Mouse (Mus musculus): ENCODE data around the gene Ccser2. TPM values are rescaled to one million over a fixed set of nuclear protein-coding genes. Genes with fewer than 3 reads are reported as not detected.

Ccser2 gene
- polyA plus RNA-seq, 1 experiment from 2014 or later = 48.0 TPM

- no peak for DNase-seq (ENCODE audit: low read depth, low spot score)
- in situ Hi-C loops (cut with MboI; ENCODE audit: low pct_unique_long_range_greater_than_20kb) = loop anchor here (10.0 kb wide), 1 partner anchor 50 kb away; no protein-coding TSS in a partner anchor
- CTCF ChIA-PET = interaction anchor here (0.7 to 1.8 kb wide), 2 partner anchors 10 to 15 kb away, joined by 4 read pairs; no protein-coding TSS in a partner anchor
- ATAC-seq = peak; percentile 51
- no peak for TF ChIP-seq CTCF (IDR thresholded peaks at IDR 0.05)
- no peaks in the 10 kb centered on the region for H3K27me3 ChIP-seq
- POLR2A ChIA-PET = interaction anchor here (1.7 kb wide), 1 partner anchor 11 kb away, joined by 5 read pairs; no protein-coding TSS in a partner anchor
Observed at GRCm38 (mm10) chr14:36885117-36885516, 83.5 kb downstream of the Ccser2 start.

- ChIA-PET POLR2A (no interaction called here), CTCF (interaction anchor here (1.2 to 1.8 kb wide), 3 partner anchors 14 to 150 kb away, joined by 3 to 5 read pairs (median 4); no protein-coding TSS in a partner anchor)
- ATAC-seq (no peak), DNase-seq (ENCODE audit: low read depth, low spot score) (no peak)
- in situ Hi-C loops (cut with MboI; ENCODE audit: low pct_unique_long_range_greater_than_20kb) = loop anchor here (10.0 kb wide), 1 partner anchor 51 kb away; no protein-coding TSS in a partner anchor
- H3K27me3 ChIP-seq = no peaks in the 10 kb centered on the region
- TF ChIP-seq CTCF (IDR thresholded peaks at IDR 0.05) = no peak
Observed at GRCm38 (mm10) chr14:36883576-36883975, 85.0 kb downstream of the Ccser2 start.

GRCm38 (mm10) chr14:36870257-36870656, 98.3 kb downstream of the Ccser2 start:
- TF ChIP-seq CTCF (IDR thresholded peaks at IDR 0.05) = no peak
- in situ Hi-C loops (cut with MboI; ENCODE audit: low pct_unique_long_range_greater_than_20kb) = no loop called here
- DNase-seq (ENCODE audit: low read depth, low spot score) = no peak
- ATAC-seq = no peak
- POLR2A ChIA-PET = no interaction called here
- CTCF ChIA-PET = interaction anchor here (1.0 to 1.8 kb wide), 5 partner anchors 14 to 163 kb away, joined by 3 to 5 read pairs (median 4); no protein-coding TSS in a partner anchor
- H3K27me3 ChIP-seq = no peaks in the 10 kb centered on the region

GRCm38 (mm10) chr14:36868769-36869362, 99.7 kb downstream of the Ccser2 start:
- ChIA-PET CTCF (interaction anchor here (0.8 to 2.3 kb wide), 6 partner anchors 18 to 165 kb away, joined by 3 to 36 read pairs (median 3); no protein-coding TSS in a partner anchor), POLR2A (no interaction called here)
- in situ Hi-C loops (cut with MboI; ENCODE audit: low pct_unique_long_range_greater_than_20kb) = loop anchor here (5.0 kb wide), 1 partner anchor 168 kb away; no protein-coding TSS in a partner anchor
- no peak for ATAC-seq
- no peaks in the 10 kb centered on the region for H3K27me3 ChIP-seq
- DNase-seq (ENCODE audit: low read depth, low spot score) = no peak
- TF ChIP-seq CTCF (IDR thresholded peaks at IDR 0.05) = no peak

DNA sequence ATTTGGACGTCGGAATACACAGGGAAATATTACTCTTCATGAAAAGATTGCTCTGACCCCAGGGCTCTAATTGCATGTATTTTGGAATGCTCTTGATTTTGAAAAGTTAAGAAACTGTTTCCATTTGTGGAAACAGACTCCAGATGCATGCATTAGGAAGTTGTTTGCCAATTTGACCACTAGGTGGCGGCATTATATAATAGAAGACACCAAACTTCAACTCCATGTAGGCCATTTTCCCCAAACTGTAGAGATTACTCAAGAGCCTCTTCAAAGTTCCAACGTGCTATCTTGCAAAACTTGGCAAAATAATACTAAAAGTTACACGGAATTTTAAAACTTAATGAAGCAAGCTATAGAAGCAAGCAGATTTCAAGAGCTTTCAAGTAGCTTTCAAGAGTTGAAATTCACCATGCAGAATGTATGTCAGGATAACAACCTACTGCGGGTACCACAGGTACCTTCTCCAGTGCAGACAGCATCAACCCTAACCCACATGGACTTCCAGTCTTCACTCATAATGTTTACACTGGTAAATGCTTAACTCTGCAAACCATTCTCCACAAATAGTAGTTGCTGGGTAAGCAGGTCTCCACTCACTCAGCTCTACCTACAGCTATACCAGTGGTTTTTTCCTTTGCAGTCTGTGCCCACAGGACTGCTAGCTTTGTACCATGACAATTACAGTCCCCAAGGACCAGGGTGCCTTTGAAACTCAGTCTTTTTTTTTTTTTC, 101.4 kb downstream of the Ccser2 start:
- CTCF ChIA-PET = interaction anchor here (0.8 to 2.3 kb wide), 19 partner anchors 9 to 166 kb away, joined by 3 to 36 read pairs (median 4); no protein-coding TSS in a partner anchor
- ATAC-seq = peak; percentile 63
- no peaks in the 10 kb centered on the region for H3K27me3 ChIP-seq
- POLR2A ChIA-PET = no interaction called here
- in situ Hi-C loops (cut with MboI; ENCODE audit: low pct_unique_long_range_greater_than_20kb) = loop anchor here (5.0 kb wide), 1 partner anchor 170 kb away; no protein-coding TSS in a partner anchor
- no peak for DNase-seq (ENCODE audit: low read depth, low spot score)
- TF ChIP-seq CTCF (IDR thresholded peaks at IDR 0.05) = peak; percentile 63

DNA sequence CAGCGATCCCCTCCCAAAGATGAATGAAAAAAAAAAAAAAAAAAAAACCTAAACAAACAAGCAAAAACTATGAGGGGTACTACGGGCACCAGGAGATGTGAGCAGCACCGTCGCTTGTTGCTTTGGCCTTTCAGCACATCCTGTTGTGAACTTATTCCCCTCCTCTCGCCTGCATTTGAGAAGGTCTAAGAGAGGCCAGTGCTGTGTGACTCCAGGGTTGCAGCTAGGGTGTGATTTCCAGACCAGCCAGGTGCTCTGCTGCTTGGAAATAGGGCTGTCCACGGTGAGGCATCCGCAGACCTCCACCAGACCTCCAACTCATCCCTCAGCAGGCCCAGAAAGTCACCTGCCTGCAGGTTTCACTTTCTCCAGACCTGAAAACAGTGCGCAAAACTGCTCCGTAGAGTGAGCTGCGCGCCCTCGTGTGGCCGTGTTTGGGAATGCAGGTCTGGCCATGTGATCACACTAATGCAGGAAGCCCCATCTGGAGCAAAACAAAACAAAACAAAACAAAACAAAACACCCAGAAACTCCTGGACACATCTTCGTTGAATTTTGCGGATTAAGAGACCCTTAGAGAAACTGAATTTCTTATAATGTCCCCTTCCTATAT, 104.6 kb downstream of the Ccser2 start:
- H3K27me3 ChIP-seq = no peaks in the 10 kb centered on the region
- DNase-seq (ENCODE audit: low read depth, low spot score) (no peak), ATAC-seq (peak; percentile 69)
- peak; percentile 75 for TF ChIP-seq CTCF (IDR thresholded peaks at IDR 0.05)
- ChIA-PET POLR2A (no interaction called here), CTCF (interaction anchor here (0.6 to 3.0 kb wide), 9 partner anchors 9 to 242 kb away, joined by 3 to 12 read pairs (median 3); no protein-coding TSS in a partner anchor)
- in situ Hi-C loops (cut with MboI; ENCODE audit: low pct_unique_long_range_greater_than_20kb) = no loop called here

- peak; percentile 60 for TF ChIP-seq CTCF (IDR thresholded peaks at IDR 0.05)
- no peak for ATAC-seq
- ChIA-PET CTCF (interaction anchor here (1.0 to 1.5 kb wide), 4 partner anchors 9 to 171 kb away, joined by 3 to 7 read pairs (median 3); no protein-coding TSS in a partner anchor), POLR2A (no interaction called here)
- DNase-seq (ENCODE audit: low read depth, low spot score) = no peak
- in situ Hi-C loops (cut with MboI; ENCODE audit: low pct_unique_long_range_greater_than_20kb) = no loop called here
- no peaks in the 10 kb centered on the region for H3K27me3 ChIP-seq
Observed at GRCm38 (mm10) chr14:36862387-36862786, 106.2 kb downstream of the Ccser2 start.

- no peak for ATAC-seq
- no peak for DNase-seq (ENCODE audit: low read depth, low spot score)
- CTCF ChIA-PET = no interaction called here
Observed at GRCm38 (mm10) chr14:36858932-36859331, 109.6 kb downstream of the Ccser2 start.

GRCm38 (mm10) chr14:36852972-36853371, 115.6 kb downstream of the Ccser2 start:
- POLR2A ChIA-PET = no interaction called here
- no peak for TF ChIP-seq CTCF (IDR thresholded peaks at IDR 0.05)
- in situ Hi-C loops (cut with MboI; ENCODE audit: low pct_unique_long_range_greater_than_20kb) = no loop called here
- DNase-seq (ENCODE audit: low read depth, low spot score) (no peak), ATAC-seq (no peak)
- CTCF ChIA-PET = interaction anchor here (1.2 to 1.4 kb wide), 2 partner anchors 10 kb away, joined by 3 read pairs; no protein-coding TSS in a partner anchor
- H3K27me3 ChIP-seq = no peaks in the 10 kb centered on the region

More at GRCm38 (mm10) chr14:36858932-36859331, 109.6 kb downstream of the Ccser2 start:
- in situ Hi-C loops (cut with MboI; ENCODE audit: low pct_unique_long_range_greater_than_20kb) = no loop called here
- POLR2A ChIA-PET = no interaction called here
- TF ChIP-seq CTCF (IDR thresholded peaks at IDR 0.05) = no peak
- no peaks in the 10 kb centered on the region for H3K27me3 ChIP-seq

GRCm38 (mm10) chr14:36848860-36849259, 119.7 kb downstream of the Ccser2 start:
- ChIA-PET CTCF (interaction anchor here (1.3 kb wide), 1 partner anchor 11 kb away, joined by 3 read pairs; no protein-coding TSS in a partner anchor), POLR2A (no interaction called here)
- in situ Hi-C loops (cut with MboI; ENCODE audit: low pct_unique_long_range_greater_than_20kb) = no loop called here
- DNase-seq (ENCODE audit: low read depth, low spot score) = no peak
- no peak for TF ChIP-seq CTCF (IDR thresholded peaks at IDR 0.05)
- ATAC-seq = no peak
- H3K27me3 ChIP-seq = no peaks in the 10 kb centered on the region

Other genes starting within 250 kb of the Ccser2 start
- not detected for gene Rgr, start 80.2 kb upstream of the Ccser2 start, polyA plus RNA-seq (2021)
- gene Lrit1, start 86.1 kb upstream of the Ccser2 start, polyA plus RNA-seq (2021) = not detected
- not detected for gene Lrit2, start 99.2 kb upstream of the Ccser2 start, polyA plus RNA-seq (2021)
- 0.04 TPM for gene Cdhr1, start 129.6 kb upstream of the Ccser2 start, polyA plus RNA-seq (2021)
- not detected for gene 2610528A11Rik, start 145.2 kb upstream of the Ccser2 start, polyA plus RNA-seq (2021)
- 377 TPM for gene Ghitm, start 166.5 kb upstream of the Ccser2 start, polyA plus RNA-seq (2021)